Mouse (Mus musculus): ENCODE results near the gene Nup107.

GRCm38 (mm10) chr10:117732962-117733592 is 59.4 kb downstream of the Nup107 start:
- no peak for TF ChIP-seq POLR2A (IDR thresholded peaks at IDR 0.05; ENCODE audit: borderline replicate concordance, control insufficient read depth, low read depth, low read length)
- no peak for TF ChIP-seq CTCF (IDR thresholded peaks at IDR 0.05; ENCODE audit: control insufficient read depth, insufficient read depth, low read length)
